Mouse (Mus musculus) urinary bladder, postnatal 36 days (tissue): ENCODE results near the gene Lhpp.

ENCODE experiments used
- DNase-seq, 2 experiments: peaks; one replicate each; pipeline ENCODE4 v3.0.0; 2022; ENCODE audit warnings: low spot score in 2 of 2, mixed read lengths in 1 of 2

Lhpp gene

DNA sequence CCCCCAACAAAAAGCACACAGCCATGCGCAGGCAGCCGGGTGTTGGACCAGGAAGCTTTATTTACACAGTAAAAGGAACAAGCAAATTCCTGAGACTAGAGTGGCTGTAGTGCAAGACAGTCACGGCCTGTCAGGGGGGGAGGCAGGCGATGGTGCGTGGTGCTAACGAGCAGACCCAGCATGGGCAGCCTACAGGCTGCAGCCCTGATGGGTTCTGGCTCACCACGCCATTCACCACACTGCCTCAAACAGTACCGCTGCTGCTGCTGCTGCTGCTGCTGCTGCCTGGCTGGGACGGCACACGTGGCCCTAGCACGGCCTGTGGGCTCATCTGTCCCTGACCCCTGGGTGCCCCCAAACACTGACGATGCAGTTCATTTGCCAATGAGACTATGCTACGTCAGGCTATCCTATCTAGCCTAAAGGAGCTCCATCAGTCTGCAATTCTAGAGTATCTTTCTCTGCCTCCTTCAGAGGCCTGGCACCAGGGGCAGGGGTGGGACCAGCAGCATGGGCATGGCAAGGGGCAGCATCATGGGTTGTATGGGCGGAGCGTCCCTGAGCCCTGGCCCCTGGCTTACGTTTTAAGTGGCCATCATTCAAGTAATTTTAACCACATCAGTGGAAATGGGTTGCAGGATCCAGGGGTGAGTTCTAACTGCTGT, 101.7 kb downstream of the Lhpp start:
- no peak for DNase-seq

DNA sequence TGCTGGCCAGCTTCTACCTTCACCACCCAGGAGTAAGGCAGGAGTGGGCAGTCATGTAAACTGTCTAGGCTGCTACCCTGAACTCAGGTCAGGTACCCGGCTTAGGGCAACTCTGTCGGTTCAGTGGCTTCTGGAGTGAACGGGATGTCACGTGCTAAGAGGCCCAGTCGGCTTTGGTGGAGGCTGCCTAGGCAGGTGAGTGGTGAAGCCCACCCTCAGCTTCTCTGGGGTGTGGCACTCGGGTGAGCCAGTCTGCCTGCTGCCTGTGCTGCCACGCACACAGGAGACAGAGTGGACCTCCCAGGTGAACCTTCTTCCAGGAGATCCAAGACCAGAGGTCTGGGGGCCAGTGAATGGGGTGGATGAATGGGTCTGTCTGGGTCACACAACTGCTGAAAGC, 102.5 kb downstream of the Lhpp start:
- no peak for DNase-seq

DNA sequence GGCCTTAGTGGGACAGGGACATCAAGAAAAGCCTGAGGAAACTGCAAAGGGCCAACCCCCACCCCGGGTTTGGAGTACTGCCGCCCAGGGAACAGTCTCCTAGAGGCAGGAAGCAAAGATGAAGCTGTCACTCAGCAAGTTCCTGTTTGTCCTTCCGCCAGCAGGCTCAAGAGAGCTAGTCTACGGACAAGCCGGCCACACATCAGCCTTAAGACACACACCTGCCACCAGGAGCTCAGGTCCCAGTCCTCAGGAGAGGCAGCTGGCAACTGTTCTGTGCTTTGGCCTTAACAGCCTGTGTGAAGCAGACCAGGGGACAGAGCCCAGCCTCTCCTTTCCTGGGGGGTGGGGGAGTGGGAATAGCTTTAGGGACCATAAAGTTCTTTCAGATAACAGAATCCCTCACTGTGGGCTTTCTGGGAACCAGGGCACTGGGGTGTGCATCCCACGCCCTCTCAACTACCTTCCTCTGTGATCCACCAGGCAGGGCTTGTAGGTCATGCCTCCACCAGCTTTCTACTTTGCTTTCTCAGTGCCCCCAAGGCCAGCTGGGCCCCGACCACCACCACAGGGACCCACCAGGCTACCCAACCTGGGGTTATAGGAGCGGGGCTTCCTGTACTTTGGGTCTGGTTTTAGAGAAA, 103.2 kb downstream of the Lhpp start:
- DNase-seq: peak in 1 of 2 experiments; percentile 36

DNA sequence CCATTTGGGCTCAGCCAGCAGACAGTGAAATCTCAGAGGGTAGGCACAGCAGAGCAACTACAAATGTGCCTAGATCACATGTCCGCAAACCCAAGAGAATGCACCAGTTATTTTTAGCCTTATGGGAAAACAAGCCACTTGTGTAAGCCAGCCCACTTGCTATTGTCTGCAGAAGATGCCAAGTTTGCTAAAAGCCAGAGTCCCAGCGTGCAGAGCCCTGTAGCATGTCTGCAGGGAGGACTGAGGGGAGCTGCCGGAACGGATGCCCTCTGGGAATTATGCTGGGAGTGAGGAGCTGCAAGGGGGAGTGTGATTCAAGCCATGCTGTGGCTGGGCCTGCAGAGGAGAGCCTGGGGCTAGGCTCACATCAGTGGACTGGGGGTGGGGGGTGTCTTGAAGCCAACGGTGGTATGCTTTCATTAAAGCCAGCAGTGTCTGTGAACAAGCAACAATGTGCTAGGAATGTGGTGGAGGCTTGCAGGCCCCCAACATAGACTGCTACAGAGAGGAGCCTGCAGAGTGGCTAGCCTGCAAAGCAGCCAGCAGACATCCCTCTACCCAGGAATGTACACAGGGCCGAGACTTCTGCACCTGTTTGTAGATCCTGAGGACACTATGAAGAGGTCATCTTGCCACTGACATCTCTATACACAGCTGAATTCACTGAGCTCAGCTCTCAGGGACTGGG, 103.9 kb downstream of the Lhpp start:
- DNase-seq: peak in 1 of 2 experiments; percentile 55

DNA sequence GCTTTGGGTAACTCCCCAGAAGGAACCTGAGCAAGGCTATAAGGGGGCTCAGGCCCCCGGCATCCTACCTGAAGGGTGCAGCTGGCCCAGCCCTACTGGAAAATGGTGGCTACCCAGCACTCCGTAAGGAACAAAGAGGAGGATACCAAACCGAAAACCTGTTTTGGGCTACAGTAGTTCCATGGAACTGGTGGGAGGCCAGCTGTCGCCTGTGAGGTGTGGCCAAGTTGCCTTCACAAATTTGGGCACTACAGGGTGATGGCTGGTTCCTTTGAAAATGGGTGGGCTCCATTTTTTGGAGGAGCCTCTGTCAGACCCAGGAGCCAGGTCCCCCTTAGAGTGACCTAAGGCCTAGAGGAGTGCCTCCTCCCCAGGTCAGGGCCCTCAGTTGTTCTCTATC, 104.8 kb downstream of the Lhpp start:
- no peak for DNase-seq

DNA sequence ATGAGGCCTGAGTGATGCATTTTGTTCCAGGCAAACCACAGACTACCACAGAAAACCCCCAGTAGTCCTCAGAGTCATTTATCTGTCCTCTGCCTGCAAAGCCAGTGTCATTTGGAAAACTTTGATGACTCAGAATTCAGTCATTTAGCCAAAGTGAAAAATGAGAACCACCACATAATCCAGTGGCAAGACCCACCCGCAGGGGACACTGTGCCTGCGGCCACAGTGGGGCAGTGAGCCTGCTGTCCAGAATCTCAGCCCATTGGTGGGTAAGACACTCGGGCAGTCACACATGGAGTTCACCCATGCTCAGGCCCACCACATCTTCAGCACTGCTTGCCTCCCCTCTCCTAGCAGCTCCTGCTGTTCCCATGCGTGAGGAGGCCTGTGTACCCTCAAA, 109.1 kb downstream of the Lhpp start:
- no peak for DNase-seq

DNA sequence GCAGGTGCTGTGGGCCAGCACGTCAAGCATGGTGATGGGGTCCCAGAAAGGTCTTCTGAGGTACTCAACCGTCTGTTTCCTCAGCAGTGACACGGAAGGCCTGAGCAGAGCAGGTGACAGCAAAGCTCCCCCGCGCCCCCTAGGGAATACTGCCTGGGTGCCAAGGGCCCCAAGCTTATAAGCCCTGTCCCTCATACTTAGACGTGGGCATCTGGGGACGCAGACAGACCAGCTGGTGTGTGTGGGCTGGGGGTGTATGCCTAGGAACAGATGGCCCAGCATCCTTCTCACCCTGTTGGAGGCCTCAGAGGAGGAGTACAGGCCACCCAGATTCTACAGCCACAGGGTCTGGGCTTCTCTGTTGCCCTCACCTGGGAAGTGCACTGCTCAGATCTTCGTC, 110.1 kb downstream of the Lhpp start:
- DNase-seq: no peak

DNA sequence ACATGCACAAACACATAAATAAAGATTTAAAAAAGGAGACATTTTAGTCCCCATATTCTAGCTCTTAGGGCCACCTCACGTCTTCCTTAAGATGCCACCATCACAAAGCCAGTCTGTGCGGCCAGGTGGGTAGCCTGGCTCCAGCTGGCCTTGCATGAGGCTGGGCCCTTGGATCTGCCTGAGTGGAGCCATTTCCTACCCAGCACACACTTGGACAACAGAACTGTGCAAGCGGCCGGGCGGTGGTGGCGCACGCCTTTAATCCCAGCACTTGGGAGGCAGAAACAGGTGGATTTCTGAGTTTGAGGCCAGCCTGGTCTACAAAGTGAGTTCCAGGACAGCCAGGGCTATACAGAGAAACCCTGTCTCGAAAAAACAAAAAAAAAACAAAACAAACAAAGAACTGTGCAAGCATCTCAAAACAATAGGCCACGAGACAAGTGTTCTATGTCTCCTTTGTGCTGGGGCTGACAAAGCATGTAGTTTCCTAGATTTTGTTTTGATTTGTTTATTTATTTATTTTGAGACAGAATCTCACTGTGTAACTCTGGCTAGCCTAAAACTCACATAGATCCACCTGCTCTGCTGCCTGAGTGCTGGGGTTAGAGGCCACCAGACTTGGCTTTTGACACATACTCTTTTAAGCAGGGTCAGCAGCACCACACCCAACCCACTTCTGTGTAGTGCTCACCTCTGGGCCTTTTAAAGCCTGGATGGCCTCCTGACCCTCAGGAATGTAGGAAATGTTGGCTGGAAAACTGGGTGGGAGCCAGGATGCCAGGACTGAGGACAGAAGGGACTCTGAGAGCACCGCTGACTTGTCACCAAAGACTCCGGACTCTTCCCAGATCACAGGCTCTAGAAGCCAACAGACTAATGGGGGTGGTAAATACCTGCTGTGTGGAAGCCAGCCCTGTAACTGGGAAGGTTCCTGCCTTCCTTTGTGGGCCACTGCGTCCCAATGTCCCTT, 112.2 kb downstream of the Lhpp start:
- no peak for DNase-seq

DNA sequence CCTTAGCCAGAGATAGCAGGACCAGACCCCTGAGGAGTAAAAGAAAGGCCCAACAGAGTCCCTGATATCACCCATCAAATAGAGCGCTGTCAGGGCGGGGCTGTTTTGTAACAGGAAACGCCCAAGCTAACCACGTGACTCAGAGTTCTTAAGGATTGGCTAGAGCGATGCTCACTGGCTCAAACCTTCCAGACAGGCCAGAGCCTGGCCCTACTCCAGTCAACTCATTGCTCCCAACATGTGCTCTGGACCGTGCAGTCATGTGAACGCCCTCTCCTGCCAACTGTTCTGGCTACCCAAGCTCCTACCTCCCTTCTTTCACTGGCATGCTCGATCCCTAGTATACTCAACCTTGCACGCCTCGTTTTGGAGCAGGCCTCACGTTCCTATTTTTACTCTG, 113.5 kb downstream of the Lhpp start:
- peak; percentile 38 to 82 for DNase-seq

DNA sequence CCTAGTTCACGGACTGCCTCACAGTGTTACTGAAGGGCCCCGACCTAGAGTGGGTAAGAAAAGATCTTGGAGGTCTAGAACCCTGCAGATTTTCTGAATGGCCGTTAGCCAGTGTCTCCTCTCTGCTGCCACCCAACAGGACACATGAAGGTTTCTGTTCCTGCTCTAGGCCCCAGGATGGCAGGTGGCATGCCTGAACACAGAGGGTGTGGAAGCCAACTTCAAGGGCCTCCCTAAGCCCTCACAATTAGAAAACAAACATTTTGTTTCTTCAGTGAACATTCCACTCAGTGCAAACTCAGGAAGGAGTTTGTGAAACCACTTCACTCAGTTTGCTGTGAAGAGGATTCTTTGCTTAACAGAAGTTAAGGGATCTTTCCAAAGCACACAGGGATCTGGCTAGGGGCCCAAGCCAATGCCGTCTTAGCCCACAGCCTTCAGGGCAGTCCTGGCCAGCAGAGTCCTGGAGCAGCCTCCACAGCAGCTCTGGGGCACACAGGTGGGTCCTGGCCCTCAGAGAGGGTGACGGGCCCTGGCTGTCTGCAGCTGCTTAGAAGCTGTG, 114.1 kb downstream of the Lhpp start:
- DNase-seq: no peak

DNA sequence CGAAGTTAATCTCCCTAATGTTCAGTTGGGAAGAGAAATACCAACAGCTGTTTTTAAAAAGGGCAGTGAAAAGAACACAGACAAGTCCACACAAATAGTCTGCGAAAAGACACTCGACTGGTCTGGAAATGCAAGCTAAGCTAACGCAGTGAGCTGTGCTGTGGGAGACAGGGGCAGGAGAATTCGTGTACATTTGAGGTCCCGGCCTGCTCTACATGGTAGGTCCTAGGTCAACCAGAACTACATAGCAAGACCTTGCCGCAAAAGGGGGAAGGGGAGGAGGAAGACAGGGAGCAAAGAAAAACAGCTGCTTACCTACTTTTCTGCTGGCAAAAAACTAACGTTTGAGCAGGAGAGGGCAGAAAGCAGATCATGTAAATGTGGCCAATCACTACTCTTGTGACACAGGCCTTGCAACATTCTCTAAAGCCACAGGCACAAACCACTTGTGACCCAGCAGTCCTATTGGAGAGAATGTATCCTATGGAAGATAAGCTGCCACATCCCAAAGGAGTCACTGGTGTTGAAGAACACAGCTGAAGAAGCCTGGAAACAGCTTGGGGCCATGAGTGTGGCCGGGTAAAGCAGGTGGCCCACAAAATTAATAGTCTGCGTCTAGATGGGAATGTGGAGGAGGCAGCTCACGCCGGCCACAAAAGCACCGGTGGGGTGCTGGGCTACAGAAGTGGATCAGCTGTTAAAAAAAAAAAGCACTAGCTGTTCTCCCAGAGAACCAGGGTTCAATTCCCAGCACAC, 115.8 kb downstream of the Lhpp start:
- no peak for DNase-seq

DNA sequence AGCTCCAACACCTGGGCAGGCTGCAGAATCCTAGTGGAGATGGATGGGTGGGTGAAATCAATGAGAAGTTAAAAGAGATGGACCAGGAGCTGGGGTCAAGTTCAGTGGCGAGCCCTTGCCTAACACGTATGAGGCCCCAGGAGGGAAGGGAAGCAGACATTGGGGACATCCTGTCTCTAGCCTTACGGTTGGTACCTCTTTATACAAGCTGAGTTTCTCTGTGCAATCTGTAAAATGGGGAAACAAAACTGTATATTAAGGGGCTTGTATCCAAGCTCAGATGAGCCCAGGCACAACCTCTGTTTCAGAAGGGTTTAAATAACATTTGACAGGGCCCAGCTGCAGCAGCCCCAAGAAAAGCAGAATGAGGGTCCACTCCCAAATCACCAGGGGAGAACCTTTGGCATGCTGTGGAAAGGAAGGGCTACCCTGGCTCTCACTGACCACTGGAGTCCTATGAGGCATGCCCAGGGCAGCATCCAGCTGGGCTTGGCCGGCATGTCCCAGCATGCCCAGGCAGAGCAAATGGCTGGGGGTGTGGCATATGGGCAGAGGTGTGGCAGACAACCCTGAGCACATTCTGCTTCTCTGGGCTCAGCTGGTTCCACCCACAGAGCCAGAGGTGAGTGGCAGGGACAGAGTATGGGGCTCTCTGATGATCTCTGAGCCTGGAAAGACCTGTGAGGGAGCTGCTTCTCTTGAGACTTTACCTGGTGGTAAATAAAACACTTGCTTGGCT, 118.8 kb downstream of the Lhpp start:
- peak; percentile 62 to 74 for DNase-seq

DNA sequence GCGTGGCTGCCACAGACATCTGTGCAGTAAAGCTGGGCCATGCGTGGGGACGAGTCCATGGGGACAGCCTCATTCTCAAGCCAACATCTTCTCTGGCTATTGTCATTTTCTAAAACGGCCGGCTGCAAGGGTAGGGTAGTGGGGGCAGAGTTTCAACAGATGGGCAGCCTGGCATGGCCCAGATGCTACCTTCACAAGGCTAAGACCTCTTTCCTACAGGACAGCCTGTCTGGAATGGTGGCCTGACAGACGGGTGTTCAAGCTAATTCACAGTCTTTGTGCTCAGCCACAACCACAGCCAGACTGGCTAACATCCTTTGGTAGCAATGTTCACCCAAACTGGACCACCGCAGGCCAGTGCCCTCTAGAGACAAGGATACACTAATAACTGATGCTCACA, 120.1 kb downstream of the Lhpp start:
- DNase-seq: no peak

DNA sequence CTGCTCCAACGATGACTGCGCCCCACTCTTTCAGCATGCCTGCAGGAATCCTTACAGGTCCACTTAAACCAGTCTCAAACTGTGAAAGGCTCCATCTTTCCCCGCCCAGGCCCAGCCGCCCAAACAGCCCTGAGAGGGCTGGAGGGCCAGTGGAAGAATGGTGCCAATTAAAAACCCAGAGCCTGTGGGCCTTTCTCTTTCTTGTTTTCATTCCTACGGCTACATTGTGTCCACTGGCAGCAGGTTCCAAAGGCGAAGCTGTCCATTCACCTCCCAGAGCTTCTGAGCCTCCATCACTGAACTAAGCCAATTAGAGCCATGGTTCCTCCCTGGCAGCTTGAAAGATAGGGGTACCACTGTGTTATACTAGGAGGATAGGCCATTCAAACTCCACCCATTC, 121.1 kb downstream of the Lhpp start:
- no peak for DNase-seq

DNA sequence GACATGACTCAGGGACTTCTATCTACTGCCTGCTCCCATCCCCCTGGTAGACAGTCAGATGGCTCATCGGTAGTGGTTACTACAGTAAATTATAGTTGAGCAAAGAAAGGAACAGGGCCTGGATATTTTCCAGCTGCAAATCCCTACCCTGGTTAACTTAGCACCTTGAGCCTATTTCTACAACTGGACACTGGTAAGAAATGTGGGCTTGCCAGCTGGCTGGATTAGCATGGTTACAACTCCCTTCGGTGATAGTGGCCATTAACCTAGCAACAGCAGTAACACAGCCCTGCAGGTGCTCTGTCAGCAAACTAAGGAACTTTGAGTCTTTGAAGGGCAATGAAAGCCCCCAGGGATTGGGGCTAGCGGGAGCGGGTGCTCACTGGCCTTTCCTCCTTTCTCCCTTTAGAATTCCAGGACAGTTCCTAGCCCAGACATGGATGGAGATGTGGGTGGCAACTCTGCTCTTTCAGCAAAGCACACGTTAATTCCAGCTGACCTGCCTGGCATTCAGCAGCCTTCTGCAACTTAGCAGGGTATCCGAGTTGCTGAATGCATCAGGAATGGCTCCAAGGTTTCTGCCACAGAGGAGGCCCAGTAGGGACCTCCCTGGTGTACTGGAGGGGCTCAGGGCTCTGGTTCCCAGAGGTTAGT, 121.8 kb downstream of the Lhpp start:
- DNase-seq: no peak

DNA sequence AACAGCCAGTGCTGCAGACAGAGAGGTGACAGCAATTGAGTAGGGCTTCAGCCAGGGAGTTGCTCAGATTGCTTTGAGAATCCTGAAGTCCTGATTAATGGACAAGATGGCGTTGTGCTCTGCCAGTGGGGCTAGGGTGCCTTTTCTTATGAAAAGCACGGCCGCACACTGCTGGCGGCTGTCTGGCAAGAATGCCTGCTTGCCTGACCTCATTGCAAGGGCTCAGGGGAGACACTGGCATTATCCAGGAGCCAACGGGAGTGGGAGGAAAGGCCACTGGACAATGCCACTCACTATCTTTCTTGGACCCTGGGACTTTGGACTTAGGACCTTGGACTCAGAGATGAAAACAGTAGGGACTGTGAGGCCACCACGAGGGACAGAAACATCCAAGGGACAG, 123.1 kb downstream of the Lhpp start:
- no peak for DNase-seq

DNA sequence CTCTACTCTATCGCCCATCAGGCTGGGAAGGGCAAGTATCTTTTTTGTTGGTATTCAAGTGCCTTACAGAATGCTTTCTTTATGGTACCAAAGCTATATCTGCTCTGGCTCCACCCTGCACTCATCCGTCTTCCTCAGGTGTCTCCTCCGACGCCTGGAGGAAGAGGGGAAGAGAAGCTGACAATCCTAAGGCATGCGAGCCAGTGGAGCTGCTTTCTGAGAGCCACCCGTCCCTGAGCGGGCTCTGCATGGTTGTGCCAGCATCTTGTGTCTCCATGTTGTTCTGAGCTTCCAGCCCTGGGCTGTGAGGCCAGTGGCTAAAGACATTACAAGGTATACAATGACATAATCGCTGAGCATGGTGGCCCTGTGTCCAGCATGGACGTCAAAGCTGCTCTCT, 123.8 kb downstream of the Lhpp start:
- no peak for DNase-seq

DNA sequence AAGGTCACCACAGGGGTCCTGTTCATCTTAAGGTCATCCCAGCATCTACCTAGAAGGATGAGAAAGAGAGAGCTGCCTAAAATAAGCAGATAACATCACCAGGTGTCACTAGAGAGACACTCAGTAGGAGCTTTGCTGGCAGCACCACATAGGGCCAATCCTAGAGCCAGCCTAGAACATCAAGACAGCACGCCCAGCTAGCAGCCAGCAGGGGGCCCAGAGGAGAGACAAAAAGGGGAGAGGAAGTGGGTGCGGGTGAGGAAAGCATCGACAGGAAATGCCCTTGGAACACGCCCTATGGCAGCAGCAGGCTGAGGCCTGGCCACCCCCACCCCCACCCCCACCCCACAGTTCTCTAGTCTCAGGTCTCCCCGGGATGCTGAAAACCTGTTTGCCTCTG, 124.7 kb downstream of the Lhpp start:
- peak in 1 of 2 experiments; percentile 46 for DNase-seq

DNA sequence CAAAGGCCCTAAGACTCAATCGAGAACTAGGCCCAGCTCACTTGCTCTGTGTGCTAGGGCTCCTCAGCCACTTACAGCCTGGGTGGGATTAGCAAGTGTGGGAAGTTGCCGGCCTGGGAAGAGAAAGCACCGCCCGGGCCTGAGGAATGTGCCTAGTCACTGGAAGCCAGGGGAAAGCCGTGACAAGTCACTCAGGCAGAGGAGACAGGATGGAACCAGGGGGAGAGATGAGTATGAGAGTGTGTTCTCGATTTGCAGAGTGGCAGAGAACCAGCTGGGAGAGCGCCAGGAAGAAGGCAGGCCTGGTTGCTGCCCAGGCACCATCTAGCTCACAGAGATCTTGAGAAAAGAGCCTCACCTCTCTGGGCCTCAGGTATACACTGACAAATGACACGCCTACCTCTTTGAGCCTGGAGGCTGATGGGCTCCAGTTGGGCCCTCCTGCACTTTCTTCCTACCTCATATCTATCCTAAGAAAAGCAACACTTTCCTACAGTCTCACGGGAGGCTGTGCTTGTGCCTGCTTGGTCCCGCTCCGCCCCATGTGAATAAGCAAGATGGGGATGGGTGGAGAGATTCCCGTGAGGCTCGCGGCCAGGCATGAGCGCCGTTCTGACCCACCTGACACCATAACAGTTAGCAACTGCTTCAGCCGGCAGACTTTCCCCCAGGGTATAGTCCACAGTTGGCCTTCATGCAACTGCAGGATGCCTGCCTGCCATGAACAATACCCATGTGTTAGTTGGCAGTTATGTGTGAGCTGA, 125.8 kb downstream of the Lhpp start:
- DNase-seq: peak in 1 of 2 experiments; percentile 39
